Mouse (Mus musculus) heart, embryonic 12.5 days (tissue): Measurements from ENCODE around the gene B230104I21Rik. TPM values are rescaled to one million over a fixed set of nuclear protein-coding genes. Genes with fewer than 3 reads are reported as not detected.
A peak's percentile ranks its signal among the peaks of the same experiment; 100 is the strongest.

Source experiments
- ATAC-seq: fragments of 200-750 bp; cut with Nextera tagmentation; 2 replicates; pipeline ENCODE4 v1.8.0; 2017; ENCODE audit warnings: moderate TSS enrichment, moderate library complexity; ENCODE audit not compliant: insufficient number of reproducible peaks, low FRiP score
- H3K27ac ChIP-seq: fragments of 300-500 bp; sonication (generic); 2 replicates; pipeline ENCODE4 v1.5.1; 2016; ENCODE audit warnings: mild to moderate bottlenecking, moderate library complexity; ENCODE audit not compliant: poor library complexity, severe bottlenecking
- H3K27me3 ChIP-seq: fragments of 300-500 bp; sonication (generic); replicated peaks from 2 replicates; pipeline ENCODE4 v1.6.1; 2016; ENCODE audit warnings: mild to moderate bottlenecking, moderate library complexity
- H3K36me3 ChIP-seq: fragments of 300-500 bp; sonication (generic); 2 replicates; pipeline ENCODE4 v1.6.1; 2016; ENCODE audit warnings: mild to moderate bottlenecking, moderate library complexity
- H3K4me1 ChIP-seq: fragments of 300-500 bp; sonication (generic); replicated peaks from 2 replicates; pipeline ENCODE4 v1.6.1; 2016; ENCODE audit warnings: mild to moderate bottlenecking
- H3K4me2 ChIP-seq: fragments of 300-500 bp; sonication (generic); 2 replicates; pipeline ENCODE4 v1.6.1; 2016; ENCODE audit warnings: mild to moderate bottlenecking, moderate library complexity
- H3K4me3 ChIP-seq: fragments of 300-500 bp; sonication (generic); 2 replicates; pipeline ENCODE4 v1.5.1; 2016; ENCODE audit warnings: mild to moderate bottlenecking
- H3K9ac ChIP-seq: fragments of 300-500 bp; sonication (generic); 2 replicates; pipeline ENCODE4 v1.6.1; 2016; ENCODE audit warnings: mild to moderate bottlenecking, moderate library complexity
- H3K9me3 ChIP-seq: fragments of 300-500 bp; sonication (generic); replicated peaks from 2 replicates; pipeline ENCODE4 v1.6.1; 2016; ENCODE audit warnings: mild to moderate bottlenecking, moderate library complexity
- WGBS: fragments of 180-500 bp; shearing (Covaris S2); methylation state at CpG from one replicate; pipeline ENCODE4 v1.1.7; 2016; 5-methylcytosine and 5-hydroxymethylcytosine counted together
- polyA plus RNA-seq: library from polyadenylated mRNA; unstranded; fragments of >200 nt; fragmentation: Nextera tagmentation; extraction: Ambion mirVana; gene quantifications from 2 replicates; pipeline ENCODE4 v1.2.1, GENCODE M21; 2016

B230104I21Rik gene
- polyA plus RNA-seq, 1 experiment from 2014 or later, result not detected

GRCm38 (mm10) chr4:154393196-154394122 is 57.5 kb downstream of the B230104I21Rik start:
- WGBS, result 3% methylated on average over 18 of the region's 18 CpGs
- H3K9ac ChIP-seq, result no peak overlapping the region
- ATAC-seq, result peak; percentile 87

DNA sequence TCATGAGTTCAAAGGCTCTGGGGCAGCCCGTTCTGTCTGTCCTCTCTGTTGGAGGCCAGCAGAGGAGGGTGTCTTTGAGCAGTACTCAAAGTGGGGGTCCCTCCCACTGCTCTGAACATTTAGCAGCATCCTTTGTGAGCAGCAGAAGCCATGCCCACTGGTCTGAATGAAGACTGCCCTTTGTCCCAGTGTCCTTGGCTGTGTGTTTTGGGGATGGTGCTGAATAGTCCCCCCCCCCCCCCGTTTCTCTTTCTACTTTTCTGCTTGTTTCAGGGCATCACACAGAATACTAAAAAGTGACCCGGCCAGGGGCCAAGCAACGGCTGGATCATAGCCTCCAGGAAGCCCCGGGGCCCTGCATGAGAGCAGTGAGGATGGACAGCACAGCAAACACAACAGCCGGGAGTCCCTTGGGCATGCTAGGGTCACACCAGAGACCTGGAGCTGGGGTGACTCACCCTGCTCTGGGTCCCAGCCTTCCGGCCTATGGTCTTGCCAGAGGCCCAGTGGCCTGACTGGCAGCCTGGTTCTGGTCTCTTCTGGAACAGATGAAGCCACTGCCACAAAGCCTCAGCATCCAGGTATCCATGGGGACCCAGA is 58.3 kb downstream of the B230104I21Rik start:
- Histone ChIP-seq H3K27ac (peak overlapping the region; percentile 92), H3K4me3 (no peak overlapping the region), H3K36me3 (no peaks in the 10 kb centered on the region), H3K4me2 (peak overlapping the region; percentile 40), H3K9me3 (no peaks in the 10 kb centered on the region), H3K4me1 (peaks cover 61% of the 10 kb centered on the region), H3K9ac (peak overlapping the region; percentile 44; the same call in 1 of the 2 replicates), H3K27me3 (peaks cover 52% of the 10 kb centered on the region)
- 45% methylated on average over 7 of the region's 7 CpGs for WGBS
- ATAC-seq, result no peak; the same call in 1 of the 2 replicates

More at GRCm38 (mm10) chr4:154393196-154394122, 57.5 kb downstream of the B230104I21Rik start:
- H3K4me3 ChIP-seq, result no peak overlapping the region
- peaks cover 61% of the 10 kb centered on the region for H3K4me1 ChIP-seq
- no peaks in the 10 kb centered on the region for H3K36me3 ChIP-seq
- peak overlapping the region; percentile 40 for H3K4me2 ChIP-seq
- H3K27ac ChIP-seq, result peak overlapping the region; percentile 92
- H3K27me3 ChIP-seq, result peaks cover 54% of the 10 kb centered on the region
- H3K9me3 ChIP-seq, result no peaks in the 10 kb centered on the region

- Histone ChIP-seq H3K9me3 (no peaks in the 10 kb centered on the region), H3K9ac (no peak overlapping the region), H3K4me1 (peaks cover 60% of the 10 kb centered on the region), H3K36me3 (no peaks in the 10 kb centered on the region), H3K27ac (no peak overlapping the region), H3K4me3 (no peak overlapping the region), H3K27me3 (peaks cover 49% of the 10 kb centered on the region), H3K4me2 (no peak overlapping the region)
- 82% methylated on average over 14 of the region's 14 CpGs for WGBS
- ATAC-seq, result no peak
These were observed 60.9 kb downstream of the B230104I21Rik start for GRCm38 (mm10) chr4:154396652-154397301.

Other genes with a start within 250 kb of the B230104I21Rik start
- 0.04 and 0.05 TPM in 2 replicates for gene Trp73, start 195.9 kb upstream of the B230104I21Rik start, polyA plus RNA-seq
- 23.5 and 24.1 TPM in 2 replicates for gene Wrap73, start 193.8 kb upstream of the B230104I21Rik start, polyA plus RNA-seq
- 128 and 135 TPM in 2 replicates for gene Tprgl, start 175.5 kb upstream of the B230104I21Rik start, polyA plus RNA-seq
- 16.0 and 19.4 TPM in 2 replicates for gene Megf6, start 165.4 kb upstream of the B230104I21Rik start, polyA plus RNA-seq
- 1.8 and 1.9 TPM in 2 replicates for gene Arhgef16, start 34.5 kb upstream of the B230104I21Rik start, polyA plus RNA-seq